Mouse (Mus musculus) olfactory bulb, adult 2 months (tissue): Measurements from ENCODE around the gene Gm21988. TPM values are rescaled to one million over a fixed set of nuclear protein-coding genes. Genes with fewer than 3 reads are reported as not detected.

Experiments used
- H3K27ac ChIP-seq: fragments of 200-500 bp; 2 replicates; pipeline ENCODE4 v1.5.1; 2012; ENCODE audit warnings: low read depth, low read length; ENCODE audit not compliant: insufficient read depth
- H3K4me1 ChIP-seq: fragments of 200-500 bp; 2 replicates; pipeline ENCODE4 v1.6.1; 2012; ENCODE audit warnings: low read length; ENCODE audit not compliant: control insufficient read depth, insufficient read depth
- H3K4me3 ChIP-seq: fragments of 200-500 bp; 2 replicates; pipeline ENCODE4 v1.5.1; 2012; ENCODE audit warnings: mild to moderate bottlenecking, low read depth, low read length, moderate library complexity; ENCODE audit not compliant: insufficient read depth
- CTCF ChIP-seq: fragments of 200-500 bp; IDR thresholded peaks from 2 replicates; pipeline ENCODE4 v1.5.1; 2012; ENCODE audit warnings: low read depth, mild to moderate bottlenecking, low read length, moderate library complexity; ENCODE audit not compliant: insufficient read depth
- POLR2A ChIP-seq: fragments of 200-500 bp; IDR thresholded peaks from 2 replicates; pipeline ENCODE4 v1.6.1; 2012; ENCODE audit warnings: mild to moderate bottlenecking, low read depth, low read length, moderate library complexity; ENCODE audit not compliant: insufficient read depth
- WGBS: fragments of 180-500 bp; shearing (Covaris S2); methylation state at CpG from one replicate; pipeline ENCODE4 v1.1.7; 2018; 5-methylcytosine and 5-hydroxymethylcytosine counted together
- polyA plus RNA-seq: library from polyadenylated mRNA; stranded (reverse); fragments of >200 nt; gene quantifications from 2 replicates; pipeline ENCODE4 v1.2.4, GENCODE M21; 2012; ENCODE audit warnings: low replicate concordance; ENCODE audit not compliant: missing spikeins, insufficient read depth, insufficient read length

Gene Gm21988
- polyA plus RNA-seq, 1 experiment = not detected

DNA sequence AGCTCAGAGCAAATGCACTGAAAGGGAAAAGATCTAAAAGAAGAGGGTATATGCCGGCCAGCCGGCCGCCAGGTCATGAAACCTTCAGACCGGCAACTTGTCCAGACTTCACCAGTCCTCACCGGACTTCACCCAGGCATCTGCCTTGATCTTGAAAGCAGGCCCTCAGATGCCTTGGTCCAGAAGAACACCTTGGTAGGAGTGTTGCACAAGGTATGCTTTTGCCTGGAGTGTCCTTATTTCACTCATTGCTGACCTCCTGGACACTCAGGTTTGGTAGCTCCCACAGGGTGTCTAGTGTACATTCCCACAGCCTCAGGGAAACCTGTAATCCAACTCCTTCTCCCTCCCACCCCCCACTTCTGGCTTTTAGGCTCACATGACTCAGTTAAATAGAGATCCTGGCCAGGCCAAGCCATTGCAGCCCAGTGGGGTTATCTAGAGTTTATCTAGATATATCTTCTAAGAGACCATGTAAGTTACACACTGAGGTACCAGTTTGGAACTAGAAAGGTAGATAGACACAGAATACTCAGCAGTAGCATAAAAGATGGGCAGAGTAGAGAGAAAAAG, 39.5 kb downstream of the Gm21988 start:
- WGBS = 88% methylated on average over 5 of the region's 5 CpGs
- Histone ChIP-seq H3K27ac (no peak overlapping the region), H3K4me1 (no peaks in the 10 kb centered on the region), H3K4me3 (no peak overlapping the region)
- TF ChIP-seq CTCF (no peak), POLR2A (no peak)

- Histone ChIP-seq H3K4me3 (no peak overlapping the region), H3K27ac (no peak overlapping the region), H3K4me1 (no peaks in the 10 kb centered on the region)
- TF ChIP-seq CTCF (no peak), POLR2A (no peak)
- 86% methylated on average over 8 of the region's 8 CpGs for WGBS
Observed at GRCm38 (mm10) chr11:70199107-70199506, 40.5 kb downstream of the Gm21988 start.

DNA sequence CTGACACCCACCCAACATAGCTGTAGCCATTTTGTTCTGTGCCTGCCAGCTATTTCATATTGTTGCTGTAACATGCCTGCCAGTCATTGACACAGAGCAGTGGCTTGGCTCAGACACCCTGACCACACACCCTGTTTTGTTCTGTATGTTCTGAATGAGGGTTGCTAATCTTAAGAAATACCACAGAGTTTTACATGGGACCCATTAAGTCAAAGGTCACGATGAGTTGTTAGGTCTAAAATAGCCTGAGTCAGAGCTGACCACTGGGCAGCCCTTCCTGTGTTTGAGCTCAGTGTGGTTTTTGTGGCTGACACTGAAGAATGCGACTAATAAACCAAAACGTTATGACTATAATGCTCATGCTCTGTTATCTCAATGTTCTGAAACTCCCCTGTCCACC, 41.3 kb downstream of the Gm21988 start:
- Histone ChIP-seq H3K4me3 (no peak overlapping the region), H3K4me1 (no peaks in the 10 kb centered on the region), H3K27ac (no peak overlapping the region)
- TF ChIP-seq POLR2A = no peak
- no peak for TF ChIP-seq CTCF
- WGBS = 88% methylated on average over 3 of the region's 3 CpGs

- TF ChIP-seq POLR2A = no peak
- no peak for TF ChIP-seq CTCF
- WGBS = 73% methylated on average over 11 of the region's 11 CpGs
- Histone ChIP-seq H3K27ac (no peak overlapping the region), H3K4me3 (no peak overlapping the region), H3K4me1 (no peaks in the 10 kb centered on the region)
Observed at GRCm38 (mm10) chr11:70193354-70194285, 46.0 kb downstream of the Gm21988 start.

GRCm38 (mm10) chr11:70192157-70192556, 47.5 kb downstream of the Gm21988 start:
- H3K4me3 ChIP-seq = no peak overlapping the region
- TF ChIP-seq CTCF = no peak
- H3K27ac ChIP-seq = no peak overlapping the region
- H3K4me1 ChIP-seq = no peaks in the 10 kb centered on the region
- WGBS = 65% methylated on average over 4 of the region's 4 CpGs

DNA sequence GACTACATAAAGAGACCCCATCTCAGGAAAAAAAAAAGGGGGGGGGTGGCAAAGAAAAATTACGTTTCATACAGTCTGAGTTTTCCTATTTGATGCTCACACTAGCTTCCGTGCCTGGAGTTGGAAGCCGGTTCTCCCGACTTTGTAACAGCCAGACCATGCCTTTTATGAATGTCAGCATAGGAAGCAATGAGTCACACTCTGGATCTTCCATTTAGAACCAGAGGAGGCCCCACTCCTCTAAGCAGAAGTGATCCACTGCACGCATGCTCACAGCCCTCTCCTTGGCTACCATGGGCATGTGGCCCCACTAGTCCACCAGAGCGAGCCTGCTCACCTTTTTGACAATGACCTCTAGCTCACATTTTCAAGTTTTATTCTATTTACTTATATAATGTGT, 48.4 kb downstream of the Gm21988 start:
- 73% methylated on average over 6 of the region's 6 CpGs for WGBS
- TF ChIP-seq POLR2A = no peak
- no peak for TF ChIP-seq CTCF
- no peak overlapping the region for H3K27ac ChIP-seq
- no peak overlapping the region for H3K4me3 ChIP-seq
- no peaks in the 10 kb centered on the region for H3K4me1 ChIP-seq

GRCm38 (mm10) chr11:70189319-70190134, 50.1 kb downstream of the Gm21988 start:
- TF ChIP-seq POLR2A (no peak), CTCF (no peak)
- no peaks in the 10 kb centered on the region for H3K4me1 ChIP-seq
- no peak overlapping the region for H3K27ac ChIP-seq
- 87% methylated on average over 28 of the region's 28 CpGs for WGBS
- no peak overlapping the region for H3K4me3 ChIP-seq

Other genes with a start within 250 kb of the Gm21988 start
- gene Gabarap, start 248.7 kb downstream of the Gm21988 start, polyA plus RNA-seq = not detected in 2 replicates
- gene Phf23, start 244.1 kb downstream of the Gm21988 start, polyA plus RNA-seq = not detected in 2 replicates
- not detected in 2 replicates for gene Dvl2, start 239.2 kb downstream of the Gm21988 start, polyA plus RNA-seq
- gene Acadvl, start 224.4 kb downstream of the Gm21988 start, polyA plus RNA-seq = not detected in 2 replicates
- gene Dlg4, start 222.9 kb downstream of the Gm21988 start, polyA plus RNA-seq = 210 and 442 TPM in 2 replicates
- not detected in 2 replicates for gene Asgr1, start 185.7 kb downstream of the Gm21988 start, polyA plus RNA-seq
- gene Asgr2, start 147.2 kb downstream of the Gm21988 start, polyA plus RNA-seq = not detected in 2 replicates
- not detected in 2 replicates for gene Mgl2, start 109.5 kb downstream of the Gm21988 start, polyA plus RNA-seq
- gene Clec10a, start 83.6 kb downstream of the Gm21988 start, polyA plus RNA-seq = not detected in 2 replicates
- gene Slc16a11, start 27.1 kb downstream of the Gm21988 start, polyA plus RNA-seq = not detected in 2 replicates
- gene Slc16a13, start 18.8 kb downstream of the Gm21988 start, polyA plus RNA-seq = not detected in 2 replicates
- gene Bcl6b, start 10.0 kb downstream of the Gm21988 start, polyA plus RNA-seq = not detected in 2 replicates
- not detected in 2 replicates for gene 0610010K14Rik, start 1.9 kb downstream of the Gm21988 start, polyA plus RNA-seq
- gene Rnasek, start within 50 bp of the Gm21988 start, polyA plus RNA-seq = not detected in 2 replicates
- not detected in 2 replicates for gene Alox12, start 15.5 kb upstream of the Gm21988 start, polyA plus RNA-seq
- gene Alox12e, start 82.8 kb upstream of the Gm21988 start, polyA plus RNA-seq = not detected in 2 replicates
- gene Alox15, start 112.2 kb upstream of the Gm21988 start, polyA plus RNA-seq = not detected in 2 replicates
- not detected in 2 replicates for gene Pelp1, start 170.2 kb upstream of the Gm21988 start, polyA plus RNA-seq
- gene Arrb2, start 192.8 kb upstream of the Gm21988 start, polyA plus RNA-seq = not detected in 2 replicates
- gene Med11, start 212.1 kb upstream of the Gm21988 start, polyA plus RNA-seq = not detected in 2 replicates
- not detected in 2 replicates for gene Zmynd15, start 219.6 kb upstream of the Gm21988 start, polyA plus RNA-seq
- not detected in 2 replicates for gene Cxcl16, start 220.2 kb upstream of the Gm21988 start, polyA plus RNA-seq